Mouse (Mus musculus) forebrain, embryonic 13.5 days (tissue): ENCODE results near the gene Dapk3. TPM values are rescaled to one million over a fixed set of nuclear protein-coding genes. Genes with fewer than 3 reads are reported as not detected.
A peak's percentile ranks its signal among the peaks of the same experiment; 100 is the strongest.
"Not testable (repeated sequence)": the region's sequence is repeated elsewhere in the genome, so short reads cannot be mapped to it uniquely, and the experiment has no call there.

Experiments used
- ATAC-seq: fragments of 200-750 bp; cut with Nextera tagmentation; 2 replicates; pipeline ENCODE4 v1.8.0; 2017
- H3K27ac ChIP-seq: fragments of 300-500 bp; sonication (generic); 2 replicates; pipeline ENCODE4 v1.5.1; 2015; ENCODE audit warnings: inconsistent platforms, mild to moderate bottlenecking, moderate library complexity
- H3K27me3 ChIP-seq: fragments of 300-500 bp; sonication (generic); 2 replicates; pipeline ENCODE4 v1.6.1; 2015; ENCODE audit warnings: mild to moderate bottlenecking, inconsistent platforms
- H3K36me3 ChIP-seq: fragments of 300-500 bp; sonication (generic); 2 replicates; pipeline ENCODE4 v1.6.1; 2015; ENCODE audit warnings: mild to moderate bottlenecking, inconsistent platforms; ENCODE audit not compliant: poor library complexity, severe bottlenecking
- H3K4me1 ChIP-seq: fragments of 300-500 bp; sonication (generic); 2 replicates; pipeline ENCODE4 v1.6.1; 2015; ENCODE audit warnings: inconsistent platforms
- H3K4me2 ChIP-seq: fragments of 300-500 bp; sonication (generic); 2 replicates; pipeline ENCODE4 v1.6.1; 2015; ENCODE audit warnings: inconsistent platforms, mild to moderate bottlenecking, moderate library complexity
- H3K4me3 ChIP-seq: fragments of 300-500 bp; sonication (generic); 2 replicates; pipeline ENCODE4 v1.5.1; 2015; ENCODE audit warnings: mild to moderate bottlenecking, inconsistent platforms
- H3K9ac ChIP-seq: fragments of 300-500 bp; sonication (generic); 2 replicates; pipeline ENCODE4 v1.6.1; 2015; ENCODE audit warnings: mild to moderate bottlenecking, inconsistent platforms
- H3K9me3 ChIP-seq: fragments of 300-500 bp; sonication (generic); replicated peaks from 2 replicates; pipeline ENCODE4 v1.6.1; 2016; ENCODE audit warnings: inconsistent platforms
- WGBS: fragments of 180-500 bp; shearing (Covaris S2); methylation state at CpG from one replicate; pipeline ENCODE4 v1.1.7; 2015; 5-methylcytosine and 5-hydroxymethylcytosine counted together
- polyA plus RNA-seq: library from polyadenylated mRNA; unstranded; fragments of >200 nt; fragmentation: Nextera tagmentation; extraction: Ambion mirVana; gene quantifications from 2 replicates; pipeline ENCODE4 v1.2.1, GENCODE M21; 2015

The Dapk3 gene
- polyA plus RNA-seq, 1 experiment from 2014 or later, result 47.7 TPM

DNA sequence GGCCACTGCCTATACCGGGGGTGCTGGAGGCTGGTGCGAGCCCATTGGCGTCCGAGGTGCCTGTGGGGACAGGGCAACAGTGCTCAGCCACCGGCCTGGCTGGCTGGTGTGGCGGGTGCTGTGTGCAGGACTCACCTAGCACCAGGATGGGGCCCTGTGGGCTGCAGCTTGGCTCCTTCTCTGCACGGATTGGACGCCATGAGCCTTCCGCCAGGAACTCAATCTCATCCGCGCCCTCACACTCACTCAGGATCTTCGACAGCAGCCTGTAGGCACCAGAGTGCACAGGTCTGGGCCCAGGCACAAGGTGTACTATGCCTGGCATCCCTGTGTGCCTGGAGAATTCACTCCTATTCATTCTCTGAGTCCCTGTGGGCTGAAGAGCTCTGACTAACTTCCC lies 28.5 kb upstream of the Dapk3 start:
- H3K4me3 ChIP-seq, result no peak overlapping the region
- no peaks in the 10 kb centered on the region for H3K9me3 ChIP-seq
- no peak for ATAC-seq
- H3K36me3 ChIP-seq, result peaks cover 86% of the 10 kb centered on the region
- H3K4me2 ChIP-seq, result no peak overlapping the region
- H3K4me1 ChIP-seq, result no peaks in the 10 kb centered on the region
- no peaks in the 10 kb centered on the region for H3K27me3 ChIP-seq
- H3K9ac ChIP-seq, result no peak overlapping the region
- H3K27ac ChIP-seq, result no peak overlapping the region
- WGBS, result 95% methylated on average over 12 of the region's 12 CpGs

DNA sequence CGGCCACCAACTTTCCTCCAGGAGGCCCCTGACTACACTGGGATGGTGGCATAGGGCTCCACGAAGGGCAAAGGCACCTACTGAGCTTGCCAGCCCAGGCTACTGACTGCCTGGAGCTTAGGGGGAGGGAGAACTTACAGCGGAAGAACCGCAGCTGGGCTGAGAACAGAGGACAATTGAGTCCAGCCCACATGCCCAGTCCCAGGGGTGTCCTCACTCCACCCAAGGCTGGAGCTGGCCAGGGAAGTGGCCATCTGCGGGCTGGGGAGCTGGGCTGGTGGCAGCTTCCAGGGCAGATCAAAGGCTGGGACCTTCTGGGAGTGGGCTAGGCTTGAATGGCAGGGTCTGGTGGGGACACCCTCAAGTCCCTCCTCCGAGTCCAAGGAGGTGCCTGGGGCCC lies 28.1 kb upstream of the Dapk3 start:
- Histone ChIP-seq H3K36me3 (peaks cover 83% of the 10 kb centered on the region), H3K9me3 (no peaks in the 10 kb centered on the region), H3K4me1 (no peaks in the 10 kb centered on the region), H3K9ac (no peak overlapping the region), H3K4me3 (no peak overlapping the region), H3K27me3 (no peaks in the 10 kb centered on the region), H3K27ac (no peak overlapping the region), H3K4me2 (no peak overlapping the region)
- 87% methylated on average over 6 of the region's 6 CpGs for WGBS
- ATAC-seq, result no peak

DNA sequence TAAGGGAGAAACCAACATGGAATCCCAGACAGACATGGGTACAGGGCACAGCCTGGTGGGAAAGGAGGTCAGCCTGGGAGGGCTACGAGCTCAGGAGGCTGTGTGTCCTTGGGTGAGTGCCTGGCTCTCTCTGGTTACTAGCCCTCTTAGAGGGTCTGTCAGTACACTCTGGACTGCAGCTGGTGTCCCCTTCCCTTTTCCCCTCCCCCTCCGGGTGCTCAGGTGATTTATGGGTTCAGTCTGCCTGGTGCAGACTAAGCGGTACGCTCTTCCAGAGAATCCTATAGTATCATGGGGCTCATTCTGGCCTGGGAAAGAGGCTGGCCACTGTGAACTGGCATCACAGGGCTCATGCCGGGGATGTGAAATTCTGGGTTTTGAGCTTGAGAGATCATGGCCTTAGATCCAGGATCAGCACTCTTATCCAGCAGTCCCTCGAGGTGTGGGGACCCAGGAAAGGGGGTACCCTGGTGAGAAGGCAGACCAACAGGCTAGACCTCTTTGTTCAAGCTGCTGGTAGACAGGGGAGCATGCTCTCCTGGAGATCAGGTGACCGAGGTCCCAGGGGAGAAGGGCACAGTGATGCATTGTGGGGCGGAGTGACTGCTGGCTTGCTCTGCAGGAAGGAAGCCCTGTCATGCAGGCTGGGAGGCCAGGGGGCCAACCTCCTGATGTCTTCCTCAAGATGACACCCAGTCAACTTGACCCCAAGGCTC lies 21.0 kb upstream of the Dapk3 start:
- WGBS, result 90% methylated on average over 8 of the region's 8 CpGs
- H3K36me3 ChIP-seq, result peaks cover 81% of the 10 kb centered on the region
- H3K27ac ChIP-seq, result no peak overlapping the region
- no peaks in the 10 kb centered on the region for H3K9me3 ChIP-seq
- no peak overlapping the region for H3K9ac ChIP-seq
- no peak overlapping the region for H3K4me2 ChIP-seq
- peaks cover 11% of the 10 kb centered on the region for H3K4me1 ChIP-seq
- no peaks in the 10 kb centered on the region for H3K27me3 ChIP-seq
- no peak for ATAC-seq
- H3K4me3 ChIP-seq, result no peak overlapping the region

DNA sequence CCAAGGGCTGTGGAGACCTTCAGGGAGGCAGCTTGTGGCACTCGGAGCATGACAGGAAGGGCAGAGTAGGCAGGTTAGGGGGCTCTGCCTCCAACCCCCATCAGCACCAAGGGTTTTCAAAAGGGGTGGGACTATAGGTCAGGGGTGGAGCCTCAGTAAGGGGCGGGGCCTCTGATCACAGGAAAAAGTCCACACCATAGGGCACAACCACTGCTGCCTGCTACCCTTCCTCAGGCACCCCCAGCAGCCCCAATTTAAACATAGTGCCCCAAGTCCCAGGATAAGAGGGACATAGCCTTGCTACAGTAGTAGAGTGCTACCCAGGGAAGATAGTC lies 20.5 kb upstream of the Dapk3 start:
- ATAC-seq, result no peak
- Histone ChIP-seq H3K4me2 (no peak overlapping the region), H3K27me3 (no peaks in the 10 kb centered on the region), H3K4me1 (peaks cover 15% of the 10 kb centered on the region), H3K36me3 (peaks cover 76% of the 10 kb centered on the region), H3K27ac (no peak overlapping the region), H3K4me3 (no peak overlapping the region), H3K9me3 (no peaks in the 10 kb centered on the region), H3K9ac (no peak overlapping the region)
- WGBS, result 74% methylated on average over 2 of the region's 2 CpGs

DNA sequence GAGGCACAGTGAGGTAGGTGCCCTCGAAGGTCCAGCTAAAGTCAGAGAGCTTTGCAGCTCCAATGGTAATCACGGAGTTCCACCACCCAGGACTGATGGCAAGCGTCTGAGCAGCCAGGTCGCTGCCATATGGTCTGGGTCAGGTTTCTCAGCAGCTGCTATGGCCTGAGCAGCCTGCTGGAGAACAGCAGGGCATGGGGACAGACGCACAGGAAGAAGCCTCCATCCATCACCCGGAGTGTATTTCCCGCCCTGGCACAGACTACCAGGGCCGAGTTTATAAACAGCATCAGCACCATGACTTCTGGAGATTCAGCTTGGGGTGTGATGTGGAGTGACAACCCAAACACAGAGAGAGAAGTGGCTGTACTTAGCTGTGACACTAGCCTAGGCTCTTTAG lies 17.7 kb upstream of the Dapk3 start:
- Histone ChIP-seq H3K36me3 (peaks cover 50% of the 10 kb centered on the region), H3K4me2 (no peak overlapping the region), H3K4me3 (no peak overlapping the region), H3K4me1 (peaks cover 29% of the 10 kb centered on the region), H3K9me3 (no peaks in the 10 kb centered on the region), H3K27ac (no peak overlapping the region), H3K9ac (no peak overlapping the region), H3K27me3 (no peaks in the 10 kb centered on the region)
- 89% methylated on average over 8 of the region's 8 CpGs for WGBS
- ATAC-seq, result no peak

DNA sequence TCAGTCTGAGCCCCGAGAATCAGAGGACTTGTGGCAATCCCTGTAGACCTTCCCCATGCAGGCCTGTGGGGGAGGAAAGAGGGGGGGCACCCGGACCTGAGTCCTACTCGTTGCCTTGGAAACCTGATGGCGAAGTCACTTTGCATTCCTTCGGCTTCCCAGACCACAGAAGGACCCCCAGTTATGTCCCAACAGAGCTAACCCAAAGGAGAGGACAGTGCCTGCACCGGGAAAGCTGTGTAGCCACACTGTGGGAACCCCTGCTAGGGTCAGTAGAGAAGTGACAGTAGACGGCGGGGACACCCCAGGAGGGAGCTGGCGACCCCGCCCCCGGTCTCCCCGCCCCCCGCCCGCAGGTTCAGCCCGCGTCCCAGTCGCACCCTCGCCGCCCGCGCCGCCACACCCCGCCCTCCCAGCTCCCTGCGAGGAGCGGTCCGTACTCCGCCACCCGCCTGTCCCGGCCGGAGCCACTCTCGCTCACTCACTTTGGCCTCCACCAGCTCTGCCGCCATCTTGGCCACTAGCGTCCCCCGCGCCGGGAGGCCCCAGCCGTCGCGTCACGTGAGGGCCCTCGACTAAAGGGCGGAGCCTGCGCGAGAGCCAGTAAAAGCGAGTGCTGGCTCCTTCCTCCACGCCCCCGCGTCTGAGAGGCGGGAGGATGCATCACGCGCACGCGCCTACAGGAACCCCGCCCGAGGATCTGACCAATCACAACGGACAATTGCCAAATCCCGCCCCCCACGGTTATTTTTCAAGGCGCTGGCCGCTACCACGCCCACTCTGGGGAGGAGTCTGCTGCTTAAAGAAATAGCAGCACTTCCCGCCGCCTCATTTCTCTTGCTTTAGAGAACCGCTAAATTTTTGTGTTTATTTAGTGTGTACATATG lies 15.4 kb upstream of the Dapk3 start, which contains the start of gene Pias4:
Gene Pias4 (minus strand): TSS at position 724 of the 887 bp plus-strand sequence.
- H3K4me2 ChIP-seq, result peak within 1 kb of the TSS; percentile 90
- WGBS, result 1% methylated on average over 48 of the region's 64 CpGs
- H3K27ac ChIP-seq, result peak within 1 kb of the TSS; percentile 75
- H3K9ac ChIP-seq, result peak within 1 kb of the TSS; percentile 78
- H3K4me1 ChIP-seq, result peaks cover 29% of the 10 kb centered on the region
- no peaks in the 10 kb centered on the region for H3K9me3 ChIP-seq
- peak within 1 kb of the TSS; percentile 67 for H3K4me3 ChIP-seq
- no peaks in the 10 kb centered on the region for H3K27me3 ChIP-seq
- peaks cover 27% of the 10 kb centered on the region for H3K36me3 ChIP-seq
- peak; percentile 89 for ATAC-seq

DNA sequence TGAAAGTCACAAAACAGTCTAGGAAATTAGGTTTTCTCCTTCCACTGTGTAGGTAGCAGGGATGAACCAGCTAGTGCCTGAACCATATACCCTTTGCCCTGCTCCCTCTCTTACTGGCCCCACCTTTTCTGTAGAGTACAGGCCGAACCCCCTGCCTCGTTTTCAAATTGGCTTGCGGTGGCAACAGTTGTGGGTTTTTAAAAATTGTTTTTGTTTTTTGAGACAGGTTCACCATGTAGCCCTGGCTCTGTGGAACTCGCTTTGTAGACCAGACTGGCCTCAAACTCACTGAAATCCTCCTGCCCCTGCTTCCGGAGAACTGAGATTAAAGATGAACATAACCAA lies 14.7 kb upstream of the Dapk3 start:
- Histone ChIP-seq H3K27ac (peak overlapping the region; percentile 75), H3K27me3 (no peaks in the 10 kb centered on the region), H3K4me2 (peak overlapping the region; percentile 90), H3K4me3 (peak overlapping the region; percentile 67), H3K36me3 (peaks cover 21% of the 10 kb centered on the region), H3K4me1 (peaks cover 29% of the 10 kb centered on the region), H3K9me3 (no peaks in the 10 kb centered on the region), H3K9ac (peak overlapping the region; percentile 64)
- WGBS, result 10% methylated on average over 5 of the region's 5 CpGs
- peak; percentile 70 for ATAC-seq

DNA sequence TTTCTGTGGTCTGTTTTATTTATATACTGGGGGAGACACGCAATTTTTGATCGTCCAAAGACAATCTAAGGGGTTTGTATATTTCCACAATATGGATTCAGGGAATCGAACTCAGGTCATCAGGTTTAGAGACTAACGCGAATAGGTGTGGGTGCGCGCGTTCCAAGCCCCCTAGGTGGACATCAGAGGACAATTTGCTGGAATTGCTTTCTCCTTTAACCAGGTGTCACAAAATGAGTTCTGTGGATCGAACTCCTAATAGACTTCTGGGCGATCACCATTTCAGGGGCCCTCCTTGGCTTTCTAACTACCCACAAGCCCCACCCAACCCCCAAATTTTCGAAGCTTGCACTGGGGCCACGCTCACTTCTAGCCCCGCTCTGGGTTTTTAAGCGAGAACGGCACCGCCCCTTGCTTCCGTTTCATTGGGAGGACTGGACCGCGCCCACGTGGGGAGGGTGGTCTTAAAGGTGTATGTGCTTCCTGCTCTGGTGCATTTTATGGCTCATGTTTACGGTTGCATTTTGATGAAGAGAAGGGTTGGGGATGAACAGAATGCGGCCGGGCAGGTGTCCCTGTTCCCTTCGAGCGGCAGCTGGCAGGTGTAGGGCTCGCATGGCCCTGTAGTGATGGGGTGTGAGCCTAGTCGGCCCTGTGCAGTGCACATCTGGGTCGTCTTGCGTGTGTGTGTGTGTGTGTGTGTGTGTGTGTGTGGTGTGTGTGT lies 14.1 kb upstream of the Dapk3 start:
- WGBS, result 3% methylated on average over 29 of the region's 29 CpGs
- no peaks in the 10 kb centered on the region for H3K9me3 ChIP-seq
- H3K4me2 ChIP-seq, result peak overlapping the region; percentile 90
- peaks cover 15% of the 10 kb centered on the region for H3K36me3 ChIP-seq
- peak; percentile 46 for ATAC-seq
- no peaks in the 10 kb centered on the region for H3K27me3 ChIP-seq
- H3K9ac ChIP-seq, result peak overlapping the region; percentile 64
- H3K4me1 ChIP-seq, result peaks cover 34% of the 10 kb centered on the region
- H3K27ac ChIP-seq, result peak overlapping the region; percentile 75
- H3K4me3 ChIP-seq, result peak overlapping the region; percentile 67

DNA sequence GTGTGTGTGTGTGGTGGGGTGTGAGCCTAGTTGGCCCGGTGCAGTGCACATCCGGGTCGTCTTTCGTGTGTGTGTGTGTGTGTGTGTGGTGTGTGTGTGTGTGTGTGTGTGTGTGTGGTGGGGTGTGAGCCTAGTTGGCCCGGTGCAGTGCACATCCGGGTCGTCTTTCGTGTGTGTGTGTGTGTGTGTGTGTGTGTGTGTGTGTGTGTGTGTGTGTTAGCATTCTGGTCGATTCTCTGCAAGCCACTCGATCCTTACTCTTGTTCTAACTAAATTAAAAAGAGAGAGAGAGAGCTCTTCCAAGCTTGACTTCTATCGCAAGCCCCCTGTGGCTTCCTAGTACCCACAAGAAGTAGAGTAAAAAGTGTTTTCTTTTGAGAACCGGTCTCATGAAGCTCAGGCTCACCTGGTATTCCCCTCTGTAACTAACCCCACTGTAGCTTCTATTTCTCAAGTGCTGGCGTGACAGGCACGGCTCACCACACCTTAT lies 13.3 kb upstream of the Dapk3 start:
- not testable (repeated sequence) for H3K4me2 ChIP-seq, ATAC-seq, H3K27ac ChIP-seq

DNA sequence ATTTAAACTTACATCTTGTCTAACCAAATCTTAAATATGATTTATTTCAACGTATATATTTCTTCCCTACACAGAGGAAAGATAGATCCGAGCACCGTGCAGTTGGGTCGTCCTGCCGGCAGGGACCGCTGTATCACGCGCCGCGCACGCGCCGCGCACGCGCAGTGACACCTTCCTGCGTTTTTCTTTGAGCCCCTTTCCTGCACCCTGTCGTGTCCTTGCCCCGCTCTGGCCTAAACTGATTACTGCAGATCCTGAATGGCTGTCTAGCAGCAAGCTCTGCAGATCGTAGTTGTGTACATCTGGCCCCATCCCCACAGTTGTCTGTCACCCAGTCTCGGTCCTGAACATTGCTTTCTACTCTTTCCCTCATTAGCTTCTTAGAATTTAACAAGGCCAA lies 9.7 kb upstream of the Dapk3 start:
- peak overlapping the region; percentile 22 for H3K4me3 ChIP-seq
- no peaks in the 10 kb centered on the region for H3K27me3 ChIP-seq
- peaks cover 9% of the 10 kb centered on the region for H3K36me3 ChIP-seq
- H3K9me3 ChIP-seq, result no peaks in the 10 kb centered on the region
- peak overlapping the region; percentile 58 for H3K9ac ChIP-seq
- H3K4me1 ChIP-seq, result peaks cover 49% of the 10 kb centered on the region
- H3K4me2 ChIP-seq, result peak overlapping the region; percentile 52
- WGBS, result 3% methylated on average over 21 of the region's 21 CpGs
- peak; percentile 30 for ATAC-seq
- H3K27ac ChIP-seq, result peak overlapping the region; percentile 93

More for the DNA sequence above, 13.3 kb upstream of the Dapk3 start:
- not testable (repeated sequence) for H3K9ac ChIP-seq, H3K9me3 ChIP-seq, H3K27me3 ChIP-seq, H3K4me3 ChIP-seq
- 48% methylated on average over 6 of the region's 14 CpGs for WGBS
- peaks cover 42% of the 10 kb centered on the region for H3K4me1 ChIP-seq
- peaks cover 10% of the 10 kb centered on the region; the same call in 1 of the 2 replicates for H3K36me3 ChIP-seq

DNA sequence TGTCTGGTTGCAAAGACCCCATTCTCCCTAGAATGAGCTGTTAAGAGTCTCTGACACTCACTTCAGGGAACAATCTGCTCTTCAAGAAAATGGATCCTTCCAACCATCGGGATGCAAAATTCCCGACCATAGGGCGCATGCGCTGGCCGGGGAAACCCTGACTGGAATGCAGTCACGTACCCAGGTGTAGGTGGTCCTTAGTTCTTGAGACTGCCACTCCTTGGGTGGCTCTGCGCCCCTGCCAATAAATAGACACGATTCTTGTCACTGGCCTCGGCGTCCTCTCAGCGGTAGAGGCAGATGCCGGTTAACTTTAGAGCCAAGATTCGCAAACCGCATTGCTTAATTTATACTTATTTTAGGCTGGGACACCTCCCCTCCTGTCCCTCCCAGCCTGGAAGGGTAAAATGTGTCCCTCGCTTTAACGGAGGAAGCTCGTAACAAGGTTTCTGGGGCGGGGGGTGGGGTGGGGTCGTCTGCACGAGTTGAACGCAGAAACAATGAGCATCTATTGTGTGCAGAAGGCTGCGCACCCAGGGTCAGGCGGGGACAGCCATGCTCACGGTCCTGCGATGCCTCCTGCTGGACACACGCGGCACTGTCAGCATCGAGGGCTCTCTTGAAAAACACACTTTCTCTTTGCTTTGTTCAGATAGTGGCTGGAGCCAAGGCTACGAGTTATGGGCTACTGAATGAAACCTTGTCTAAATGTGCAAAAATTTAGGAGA lies 8.0 kb upstream of the Dapk3 start:
- WGBS, result 1% methylated on average over 29 of the region's 29 CpGs
- Histone ChIP-seq H3K9me3 (no peaks in the 10 kb centered on the region), H3K4me2 (peak overlapping the region; percentile 68), H3K36me3 (peaks cover 25% of the 10 kb centered on the region), H3K4me1 (peaks cover 52% of the 10 kb centered on the region), H3K9ac (peak overlapping the region; percentile 59), H3K27me3 (no peaks in the 10 kb centered on the region), H3K4me3 (peak overlapping the region; percentile 37), H3K27ac (peak overlapping the region; percentile 93)
- peak; percentile 63 for ATAC-seq
